Mouse (Mus musculus): Measurements from ENCODE around the gene St5.

- TF ChIP-seq MAX (IDR thresholded peaks at IDR 0.05), result no peak
- TF ChIP-seq MYOG (IDR thresholded peaks at IDR 0.05; ENCODE audit: control insufficient read depth, extremely low read depth, insufficient read length), result no peak
- no peak for TF ChIP-seq CTCF (IDR thresholded peaks at IDR 0.05; ENCODE audit: control insufficient read depth, insufficient read depth, insufficient read length)
- TF ChIP-seq USF1 (IDR thresholded peaks at IDR 0.05; ENCODE audit: low read depth), result no peak
Observed at GRCm38 (mm10) chr7:109561466-109562153, 141.8 kb downstream of the St5 start.
